Mouse (Mus musculus): ENCODE results near the gene Tssc4. TPM values are rescaled to one million over a fixed set of nuclear protein-coding genes. Genes with fewer than 3 reads are reported as not detected.
A peak's percentile ranks its signal among the peaks of the same experiment; 100 is the strongest.

Gene Tssc4
- total and polyA plus RNA-seq, 3 experiments: 75.6 to 76.9 TPM; not detected in 1

GRCm38 (mm10) chr7:143038174-143038931 is 30.7 kb upstream of the Tssc4 start:
- TF ChIP-seq CHD2 (IDR thresholded peaks at IDR 0.05; ENCODE audit: low read length) (no peak), KAT2A (conservative IDR thresholded peaks at IDR 0.05; ENCODE audit: low read depth, low read length) (peak; percentile 33; the same call in 1 of the 2 replicates), RAD21 (IDR thresholded peaks at IDR 0.05; ENCODE audit: low read depth, low read length) (no peak), NRF1 (IDR thresholded peaks at IDR 0.05; ENCODE audit: insufficient read depth, low read depth, low read length, poor library complexity, severe bottlenecking) (no peak), GABPA (IDR thresholded peaks at IDR 0.05; ENCODE audit: low read depth, low read length) (no peak), TCF12 (IDR thresholded peaks at IDR 0.05; ENCODE audit: low read depth, low read length) (no peak), ZMIZ1 (IDR thresholded peaks at IDR 0.05; ENCODE audit: low read depth, low read length) (no peak), ZC3H11A (IDR thresholded peaks at IDR 0.05; ENCODE audit: low read depth, low read length) (no peak), BHLHE40 (IDR thresholded peaks at IDR 0.05; ENCODE audit: borderline replicate concordance, low read depth, low read length) (no peak; the same call in 1 of the 2 replicates), JUND (IDR thresholded peaks at IDR 0.05; ENCODE audit: low read depth, low read length) (no peak), CHD1 (IDR thresholded peaks at IDR 0.05; ENCODE audit: low read depth, low read length) (no peak), POLR2AphosphoS5 (IDR thresholded peaks at IDR 0.05; ENCODE audit: borderline replicate concordance, low read depth, low read length) (no peak), MXI1 (IDR thresholded peaks at IDR 0.05; ENCODE audit: low read depth, low read length) (peak; percentile 24; the same call in 1 of the 2 replicates), ELF1 (IDR thresholded peaks at IDR 0.05; ENCODE audit: low read depth, low read length) (no peak), TBP (IDR thresholded peaks at IDR 0.05; ENCODE audit: low read depth, low read length) (no peak), MYC (IDR thresholded peaks at IDR 0.05; ENCODE audit: low read depth, low read length) (no peak), POLR2AphosphoS2 (IDR thresholded peaks at IDR 0.05; ENCODE audit: low read length) (no peak), MAZ (IDR thresholded peaks at IDR 0.05; ENCODE audit: low read depth, low read length) (no peak), EP300 (IDR thresholded peaks at IDR 0.05; ENCODE audit: low read depth in 1 of 2, low read length in 2 of 2) (peak in 1 of 2 experiments; percentile 38; a peak in 2 of 4 replicates), NELFE (IDR thresholded peaks at IDR 0.05; ENCODE audit: low read depth, low read length) (no peak), ZNF384 (IDR thresholded peaks at IDR 0.05; ENCODE audit: low read depth, low read length) (no peak), TAL1 (IDR thresholded peaks at IDR 0.05; ENCODE audit: low read length) (no peak), MYB (IDR thresholded peaks at IDR 0.05; ENCODE audit: low read depth, low read length) (no peak), SMC3 (IDR thresholded peaks at IDR 0.05; ENCODE audit: low read depth, low read length) (no peak), USF2 (IDR thresholded peaks at IDR 0.05; ENCODE audit: borderline replicate concordance in 1 of 2, insufficient read depth in 1 of 2, low read depth in 1 of 2, low read length in 2 of 2) (peak in 1 of 2 experiments; percentile 79; a peak in 2 of 4 replicates), MAX (IDR thresholded peaks at IDR 0.05; ENCODE audit: low read length) (peak; percentile 65; the same call in 1 of the 2 replicates), MAFK (IDR thresholded peaks at IDR 0.05; ENCODE audit: borderline replicate concordance, low read depth, low read length) (no peak), UBTF (IDR thresholded peaks at IDR 0.05; ENCODE audit: borderline replicate concordance, insufficient read depth, low read depth, low read length) (no peak), MEF2A (IDR thresholded peaks at IDR 0.05; ENCODE audit: extremely low read depth, insufficient replicate concordance, low read depth, low read length, poor library complexity, severe bottlenecking) (no peak), CTCF (IDR thresholded peaks at IDR 0.05 in 2 of 3, conservative IDR thresholded peaks at IDR 0.05 in 1 of 3; ENCODE audit: control insufficient read depth in 1 of 3, insufficient read depth in 1 of 3, low read depth in 2 of 3, low read length in 3 of 3, poor library complexity in 1 of 3, severe bottlenecking in 1 of 3) (no peak), POLR2A (IDR thresholded peaks at IDR 0.05; ENCODE audit: control insufficient read depth in 1 of 2, insufficient read depth in 1 of 2, low read depth in 1 of 2, low read length in 2 of 2, poor library complexity in 1 of 2) (no peak), SIN3A (IDR thresholded peaks at IDR 0.05; ENCODE audit: low read length) (0 out of 2 replicates have a peak, but pooled peaks have one; percentile 32), USF1 (IDR thresholded peaks at IDR 0.05; ENCODE audit: low read depth, low read length) (peak; percentile 95), ETS1 (IDR thresholded peaks at IDR 0.05; ENCODE audit: low read depth, low read length) (peak; percentile 42), RCOR1 (IDR thresholded peaks at IDR 0.05; ENCODE audit: low read depth, low read length) (peak; percentile 56)
- Histone ChIP-seq H3K36me3 (ENCODE audit: control insufficient read depth in 1 of 2, insufficient read depth in 2 of 2, low read length in 2 of 2) (peaks cover 0 to 56% of the 10 kb centered on the region in 2 experiments; a peak in 2 of 4 replicates), H3K27me3 (ENCODE audit: control insufficient read depth in 1 of 2, insufficient read depth in 2 of 2, low read length in 2 of 2) (no peaks in the 10 kb centered on the region), H3K79me2 (ENCODE audit: control insufficient read depth, insufficient read depth, low read length, poor library complexity) (no peaks in the 10 kb centered on the region), H3K4me1 (ENCODE audit: control insufficient read depth in 1 of 2, insufficient read depth in 2 of 2, low read length in 2 of 2) (peaks cover 51 to 68% of the 10 kb centered on the region in 2 experiments), H3K9ac (ENCODE audit: control insufficient read depth, low read depth, low read length, poor library complexity, severe bottlenecking) (peak overlapping the region; percentile 5; the same call in 1 of the 2 replicates), H3K4me3 (ENCODE audit: control insufficient read depth in 1 of 2, insufficient read depth in 1 of 2, low read depth in 2 of 2, low read length in 2 of 2) (no peak overlapping the region), H3K9me3 (replicated peaks; ENCODE audit: insufficient read depth, low read length) (no peaks in the 10 kb centered on the region), H3K27ac (ENCODE audit: control insufficient read depth, low read depth, low read length) (peak overlapping the region; percentile 72)
- peak; percentile 88 for DNase-seq (ENCODE audit: low read depth, low spot score)

All from MEL (cell line).